Mouse (Mus musculus) CD4-positive, CD25-positive, alpha-beta regulatory T cell, adult 2 months (primary cell): Measurements from ENCODE around the gene Gm35134.
"Not testable (repeated sequence)": the region's sequence is repeated elsewhere in the genome, so short reads cannot be mapped to it uniquely, and the experiment has no call there.

ENCODE experiments used
- DNase-seq: peaks from one replicate; pipeline ENCODE4 v3.0.0-alpha.2; 2012; ENCODE audit warnings: low read depth, low spot score

The Gm35134 gene

DNA sequence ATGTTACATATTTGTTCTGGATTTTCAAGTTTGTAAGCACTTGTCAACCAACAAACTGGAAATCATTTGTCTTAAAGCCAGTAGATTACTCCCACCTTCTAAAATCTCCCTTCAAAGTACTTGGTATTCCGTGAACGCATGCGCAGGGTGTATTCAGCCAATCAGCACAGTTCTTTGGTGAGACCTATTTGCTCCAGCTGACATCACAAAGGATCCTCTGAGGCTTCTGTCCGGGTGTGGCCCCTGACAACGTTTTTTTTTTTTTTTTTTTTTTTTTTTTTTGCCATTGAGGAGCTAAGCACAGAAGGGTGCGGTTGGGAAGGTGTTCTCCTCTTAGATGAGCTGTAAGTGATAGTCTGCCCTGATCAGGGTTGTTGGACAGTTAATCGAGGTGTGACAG, at the start of gene Gm35134:
Gene Gm35134 (plus strand): TSS at position 301 of the 400 bp plus-strand sequence.
- DNase-seq = not testable (repeated sequence)
